Mouse (Mus musculus): ENCODE data around the gene Mybbp1a. TPM values are rescaled to one million over a fixed set of nuclear protein-coding genes. Genes with fewer than 3 reads are reported as not detected.

Mybbp1a gene
- 201 and 283 TPM in 2 replicates for polyA plus RNA-seq (2012)

DNA sequence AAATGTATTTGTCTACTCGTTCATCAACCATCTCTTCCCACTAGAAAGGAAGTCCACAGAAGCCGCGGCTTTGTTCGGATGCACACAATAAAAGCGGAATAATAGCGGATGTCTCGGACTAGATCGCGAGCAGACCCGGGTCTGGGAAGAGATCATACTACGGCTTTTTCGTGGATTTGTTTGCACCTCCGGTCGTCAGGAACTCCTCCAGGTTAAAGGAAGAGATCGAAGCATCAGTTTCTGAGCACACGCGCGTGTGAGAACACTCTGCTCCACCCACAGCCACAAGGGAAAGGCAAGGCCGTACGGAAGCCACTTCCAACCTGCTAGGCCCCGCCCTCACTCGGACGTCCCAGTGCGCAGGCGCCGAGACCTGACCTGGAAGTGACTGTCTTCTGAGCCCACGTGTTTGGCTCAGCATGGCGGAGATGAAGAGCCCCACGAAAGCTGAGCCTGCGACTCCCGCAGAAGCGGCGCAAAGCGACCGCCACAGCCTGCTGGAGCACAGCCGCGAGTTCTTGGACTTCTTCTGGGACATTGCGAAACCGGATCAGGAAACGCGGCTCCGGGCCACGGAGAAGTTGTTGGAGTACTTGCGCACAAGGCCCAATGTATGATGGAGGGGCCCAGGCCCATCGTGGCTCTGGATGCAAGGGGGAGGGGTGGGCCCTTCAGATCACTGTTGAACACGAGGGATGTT, at the start of gene Mybbp1a:
Mybbp1a (plus strand) TSS at position 391 of the 700 bp plus-strand sequence.
- no peak for TF ChIP-seq GATA1 (IDR thresholded peaks at IDR 0.05; ENCODE audit: low read length)

DNA sequence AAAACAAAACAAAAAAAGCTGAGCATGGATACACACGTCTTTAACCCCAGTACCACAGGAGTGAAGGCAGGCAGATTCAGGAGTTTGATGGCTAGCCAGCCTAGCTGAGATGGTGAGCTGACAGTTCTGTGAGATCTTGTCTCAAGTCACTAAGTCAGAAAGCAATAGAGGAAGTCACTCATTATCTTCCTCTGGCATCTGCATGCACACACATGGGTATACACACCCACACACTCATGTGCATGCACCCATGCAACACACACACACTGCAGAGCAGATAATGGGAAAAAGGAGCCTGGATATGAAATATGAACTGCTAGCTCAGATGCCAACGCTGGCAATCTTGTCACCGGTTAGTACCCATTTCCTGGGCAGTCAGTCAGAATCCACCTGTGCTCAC, 47.9 kb upstream of the Mybbp1a start:
- TF ChIP-seq GATA1 (IDR thresholded peaks at IDR 0.05; ENCODE audit: low read length), result no peak

DNA sequence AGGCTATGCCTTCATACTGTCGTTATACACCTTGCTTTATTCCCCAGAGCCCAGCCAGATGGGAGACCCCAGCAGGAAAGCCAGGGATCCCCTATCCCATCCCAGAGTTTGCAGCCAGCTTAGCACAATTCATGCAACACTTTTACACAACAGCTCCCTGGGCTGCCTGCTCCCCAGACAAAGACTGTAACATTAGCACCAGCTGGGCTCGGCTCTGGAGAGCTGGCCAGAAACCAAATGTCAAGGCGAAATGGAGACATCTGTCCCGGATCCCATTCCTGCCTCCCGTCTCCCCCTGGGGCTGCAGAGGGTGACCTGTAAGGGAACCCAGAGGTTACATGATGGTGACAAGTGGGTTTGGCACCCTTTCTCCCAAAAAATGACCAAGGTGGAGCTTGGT, 47.5 kb upstream of the Mybbp1a start:
- no peak for TF ChIP-seq GATA1 (IDR thresholded peaks at IDR 0.05; ENCODE audit: low read length)

DNA sequence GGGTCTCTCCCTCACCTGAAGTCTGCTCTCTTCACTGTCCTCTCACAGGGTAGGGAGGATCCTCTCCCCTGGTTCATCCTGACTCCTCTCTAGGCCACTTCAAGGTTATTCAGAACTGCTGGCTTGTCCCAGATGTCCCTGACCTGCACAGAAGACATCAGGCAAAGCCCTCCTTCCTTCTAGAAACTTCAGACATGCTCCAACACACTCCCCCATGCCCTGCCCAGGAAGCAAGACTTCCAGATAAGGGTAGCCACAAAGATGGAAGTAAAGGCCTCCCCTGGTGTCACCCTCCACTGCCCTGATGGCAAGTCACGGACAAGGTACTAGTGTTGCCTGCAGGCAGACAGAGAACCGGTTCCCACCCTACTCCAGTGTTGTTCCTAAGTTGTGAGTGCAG, 46.5 kb upstream of the Mybbp1a start:
- TF ChIP-seq GATA1 (IDR thresholded peaks at IDR 0.05; ENCODE audit: low read length), result no peak

DNA sequence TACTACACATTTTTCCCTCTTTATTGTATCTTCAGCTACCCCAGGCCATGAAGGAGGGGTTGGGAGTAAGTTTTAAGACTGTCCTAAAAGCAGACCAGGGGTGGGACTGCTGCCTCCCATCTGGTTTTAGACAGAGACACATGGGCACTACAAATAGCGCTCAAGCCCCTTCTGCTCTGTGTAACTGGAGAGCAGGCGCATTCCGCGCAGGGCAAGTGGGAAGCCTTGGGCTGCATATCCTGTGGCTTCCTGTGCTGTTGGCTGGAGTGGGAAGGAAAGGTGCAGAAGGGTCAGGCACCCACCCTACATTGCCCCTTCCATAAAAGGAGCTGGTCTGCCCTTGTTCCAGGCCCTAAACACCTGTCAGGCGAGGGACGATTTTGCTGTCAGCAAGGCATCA, 45.5 kb upstream of the Mybbp1a start:
- no peak for TF ChIP-seq GATA1 (IDR thresholded peaks at IDR 0.05; ENCODE audit: low read length)

DNA sequence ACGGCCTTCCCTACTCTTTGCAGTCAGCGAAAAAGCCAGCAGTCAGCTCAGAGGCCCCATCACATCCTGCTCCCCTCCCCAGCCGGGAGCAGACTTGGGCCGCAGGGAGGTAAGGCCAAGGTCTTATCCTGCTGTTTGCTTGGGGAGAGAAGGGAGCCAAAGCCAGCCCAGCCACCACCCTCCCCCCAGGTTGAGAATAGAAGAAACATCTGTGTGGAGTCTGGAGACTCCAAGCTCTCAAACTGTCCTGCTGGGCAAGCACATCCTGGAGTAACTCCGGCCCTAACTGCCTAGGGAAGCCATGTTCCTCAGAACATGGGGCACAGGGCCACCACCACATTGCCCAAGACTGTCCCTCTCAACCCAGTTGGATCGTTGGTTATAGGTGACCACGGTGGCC, 44.5 kb upstream of the Mybbp1a start:
- TF ChIP-seq GATA1 (IDR thresholded peaks at IDR 0.05; ENCODE audit: low read length), result no peak

DNA sequence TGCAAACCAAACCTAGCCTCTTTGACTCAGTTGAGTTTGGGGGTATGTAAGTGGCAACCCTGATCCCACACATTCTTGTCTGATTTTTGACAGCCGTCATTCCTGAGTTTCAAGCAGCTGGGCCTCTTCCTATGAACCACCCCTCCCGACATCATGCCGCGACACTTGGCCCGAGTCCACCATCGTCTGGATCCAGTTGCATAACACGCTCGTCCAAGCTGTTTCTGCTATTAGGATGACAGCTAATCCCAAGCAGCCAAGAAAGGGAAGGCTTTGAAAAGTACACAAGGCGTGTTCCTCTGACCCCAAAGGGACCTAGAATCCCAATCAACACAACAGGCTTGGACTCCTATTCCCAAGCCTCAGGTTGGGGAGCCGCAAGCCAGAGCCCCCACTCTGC, 44.1 kb upstream of the Mybbp1a start:
- no peak for TF ChIP-seq GATA1 (IDR thresholded peaks at IDR 0.05; ENCODE audit: low read length)

DNA sequence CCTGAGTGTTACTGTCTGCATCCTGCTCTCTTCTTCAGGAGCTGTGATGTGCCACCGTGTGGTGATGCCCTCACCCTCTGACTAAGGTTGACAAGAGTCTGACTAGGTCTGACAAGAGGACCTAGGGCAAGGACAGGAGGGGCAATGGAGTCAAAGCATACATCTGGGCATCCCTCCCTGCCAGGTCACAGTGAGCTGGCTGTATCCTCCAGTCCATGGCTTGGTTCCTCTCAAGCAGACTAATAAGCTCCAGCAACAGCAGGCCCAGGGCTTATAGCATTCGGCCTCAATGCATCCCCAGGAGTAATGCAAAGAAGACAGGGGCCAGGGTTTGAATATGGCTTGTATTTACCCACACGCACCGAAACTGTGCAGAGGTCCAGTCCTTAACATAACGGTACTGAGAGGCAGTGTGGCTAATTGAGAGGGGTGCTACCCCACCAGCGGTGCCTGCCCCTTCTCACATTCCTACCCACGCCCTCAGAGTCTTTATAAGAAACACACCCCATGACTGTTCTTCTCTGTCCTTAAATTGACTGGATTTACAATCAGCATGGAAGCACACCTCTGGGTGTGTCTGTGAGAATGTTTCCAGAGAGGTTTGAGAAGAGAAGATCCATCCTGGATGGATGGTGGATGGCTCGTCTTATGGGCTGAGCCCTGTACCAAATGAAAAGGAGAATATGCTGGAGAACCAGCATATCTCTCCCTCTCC, 43.2 kb upstream of the Mybbp1a start:
- no peak for TF ChIP-seq GATA1 (IDR thresholded peaks at IDR 0.05; ENCODE audit: low read length)

DNA sequence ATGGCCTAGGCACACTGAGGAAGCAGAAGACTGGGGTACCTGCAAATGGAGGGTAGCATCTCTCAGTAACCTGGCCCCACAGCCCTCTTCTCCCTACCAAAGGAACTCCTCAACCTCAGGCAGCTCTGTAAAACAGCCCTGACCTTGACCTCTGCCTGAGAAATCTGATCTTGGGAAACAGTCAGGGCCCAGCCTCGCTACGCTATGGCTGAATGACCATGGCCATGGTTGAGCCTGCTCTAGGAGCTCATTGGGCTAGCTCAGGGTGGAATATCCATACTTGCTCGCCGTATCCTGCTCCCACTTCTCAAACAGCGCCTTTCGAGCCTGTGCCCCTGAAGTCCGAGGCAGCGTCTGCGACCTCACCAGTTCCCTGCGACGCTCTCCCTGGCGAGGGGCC, 40.1 kb upstream of the Mybbp1a start:
- no peak for TF ChIP-seq GATA1 (IDR thresholded peaks at IDR 0.05; ENCODE audit: low read length)

DNA sequence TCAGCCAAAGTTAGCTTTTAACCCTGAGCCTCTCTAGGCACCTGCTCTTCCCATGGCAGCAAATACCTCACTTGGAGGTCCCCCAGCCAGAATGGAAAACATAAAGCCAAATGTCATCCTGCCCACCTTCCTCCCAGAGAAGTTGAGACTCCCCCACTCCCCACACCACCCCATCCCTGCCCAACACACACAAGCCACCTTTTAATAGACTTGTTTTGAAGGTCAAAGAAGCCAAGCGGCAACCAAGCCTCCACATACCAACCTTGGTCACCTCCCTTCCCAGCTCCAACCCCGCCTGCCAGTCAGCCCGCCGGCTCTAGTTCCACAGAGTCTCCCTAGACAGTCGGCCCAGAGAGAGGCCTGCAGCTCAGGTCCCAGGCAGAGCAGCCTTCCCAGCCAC, 39.1 kb upstream of the Mybbp1a start:
- TF ChIP-seq GATA1 (IDR thresholded peaks at IDR 0.05; ENCODE audit: low read length), result no peak

DNA sequence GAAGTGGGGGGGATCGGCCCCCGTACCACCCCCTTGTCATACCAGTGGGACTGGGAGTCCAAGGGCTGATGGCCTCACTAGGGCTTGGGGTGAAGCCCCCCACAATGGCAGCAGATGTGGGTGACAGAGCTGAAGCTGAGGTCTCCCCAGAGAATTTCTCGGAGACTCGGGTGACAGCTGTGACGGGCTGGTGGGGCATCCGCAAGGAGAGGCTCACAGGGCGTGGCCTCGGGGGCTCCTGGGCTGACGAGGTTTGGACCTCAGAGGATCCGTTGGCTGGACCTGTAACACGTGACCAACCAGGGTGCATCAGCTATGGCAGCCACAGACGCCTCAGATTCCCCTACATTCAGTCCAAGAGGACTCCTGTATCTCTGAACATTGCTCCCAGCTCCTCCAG, 38.2 kb upstream of the Mybbp1a start:
- TF ChIP-seq GATA1 (IDR thresholded peaks at IDR 0.05; ENCODE audit: low read length), result no peak

DNA sequence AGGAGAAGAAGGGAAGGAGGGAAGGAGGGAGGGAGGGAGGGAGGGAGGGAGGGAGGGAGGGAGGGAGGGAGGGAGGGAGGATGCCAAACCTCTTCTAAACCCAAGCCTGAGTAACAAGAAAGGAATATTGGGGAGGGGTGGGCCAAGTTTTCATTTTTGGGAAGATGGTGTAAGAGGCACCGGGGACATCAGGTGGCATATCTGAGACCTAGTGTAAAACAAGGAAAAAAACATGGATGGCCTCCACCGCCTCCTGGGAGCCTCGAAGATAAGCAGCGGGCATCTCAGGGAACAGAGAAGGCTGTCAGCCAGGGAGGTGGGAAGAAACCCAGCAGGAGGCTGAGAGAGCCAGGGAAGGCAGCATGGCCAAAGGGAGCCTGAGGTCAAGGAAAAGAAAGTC, 35.6 kb upstream of the Mybbp1a start:
- TF ChIP-seq GATA1 (IDR thresholded peaks at IDR 0.05; ENCODE audit: low read length), result no peak

DNA sequence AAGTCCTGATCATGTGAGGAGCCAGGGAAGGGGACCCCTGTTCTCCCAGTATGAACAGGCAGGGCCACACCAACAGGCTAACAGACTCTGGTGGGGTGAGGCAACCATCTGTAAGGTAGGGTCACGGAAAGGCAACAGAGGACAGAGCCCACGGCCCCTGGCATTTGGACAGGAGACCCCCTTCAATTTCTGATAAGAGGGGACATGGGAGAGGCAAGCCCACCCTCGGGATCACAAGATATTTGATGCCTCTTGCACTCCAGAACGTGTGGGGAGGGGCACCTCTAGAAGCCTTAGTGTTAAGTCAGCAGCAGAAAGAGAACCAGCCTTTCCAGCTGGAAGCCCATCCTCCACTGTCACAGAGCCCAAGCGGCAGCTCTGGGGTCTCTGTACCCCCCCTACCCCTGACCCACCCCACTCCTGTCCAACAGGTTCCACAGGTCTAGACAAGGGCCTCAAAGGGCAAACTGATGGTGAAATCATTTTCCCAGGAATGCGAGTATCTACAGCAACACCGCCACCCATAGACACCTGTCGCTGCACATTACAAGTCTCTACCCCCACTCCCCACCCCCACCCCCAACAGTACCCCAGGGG, 35.0 kb upstream of the Mybbp1a start:
- TF ChIP-seq GATA1 (IDR thresholded peaks at IDR 0.05; ENCODE audit: low read length), result no peak

DNA sequence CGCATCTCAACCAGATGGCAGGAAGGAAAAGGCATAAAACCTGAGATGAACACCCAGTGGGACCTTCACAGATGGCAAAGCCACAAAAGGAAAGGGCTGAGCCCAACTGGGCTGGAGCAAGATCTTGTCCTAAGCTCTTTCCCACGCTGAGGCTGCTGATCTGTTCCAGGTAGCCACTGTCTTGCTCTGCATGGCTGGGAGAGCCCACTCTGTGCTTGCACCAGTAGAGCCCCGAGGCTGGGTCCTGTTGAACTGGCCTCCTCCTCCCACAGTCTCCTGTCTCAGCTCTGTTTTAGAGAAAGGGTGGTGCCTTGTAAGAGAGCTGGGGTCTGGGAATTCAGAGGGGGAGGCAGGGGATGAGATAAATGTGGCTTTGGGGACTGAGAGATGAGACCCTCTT, 34.1 kb upstream of the Mybbp1a start:
- no peak for TF ChIP-seq GATA1 (IDR thresholded peaks at IDR 0.05; ENCODE audit: low read length)

DNA sequence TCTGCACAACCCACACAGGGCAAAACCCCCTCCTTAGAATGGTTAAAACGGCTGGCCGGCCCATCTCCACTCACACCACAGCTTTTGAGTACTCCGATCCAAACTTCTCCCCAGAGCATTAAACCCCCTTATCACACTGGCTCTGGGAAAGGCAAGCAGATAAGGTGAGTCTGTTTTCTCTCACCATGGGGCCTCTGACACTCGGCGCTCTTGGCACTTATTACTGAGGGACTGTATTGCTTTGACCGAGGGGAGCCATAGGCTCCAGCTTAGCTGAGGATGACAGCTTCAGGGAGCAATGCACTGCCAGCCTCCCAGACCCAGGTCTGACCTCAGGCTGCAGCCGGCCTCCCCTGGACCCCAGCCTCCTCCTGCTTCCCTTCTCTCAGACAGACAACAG, 33.6 kb upstream of the Mybbp1a start:
- TF ChIP-seq GATA1 (IDR thresholded peaks at IDR 0.05; ENCODE audit: low read length), result no peak

DNA sequence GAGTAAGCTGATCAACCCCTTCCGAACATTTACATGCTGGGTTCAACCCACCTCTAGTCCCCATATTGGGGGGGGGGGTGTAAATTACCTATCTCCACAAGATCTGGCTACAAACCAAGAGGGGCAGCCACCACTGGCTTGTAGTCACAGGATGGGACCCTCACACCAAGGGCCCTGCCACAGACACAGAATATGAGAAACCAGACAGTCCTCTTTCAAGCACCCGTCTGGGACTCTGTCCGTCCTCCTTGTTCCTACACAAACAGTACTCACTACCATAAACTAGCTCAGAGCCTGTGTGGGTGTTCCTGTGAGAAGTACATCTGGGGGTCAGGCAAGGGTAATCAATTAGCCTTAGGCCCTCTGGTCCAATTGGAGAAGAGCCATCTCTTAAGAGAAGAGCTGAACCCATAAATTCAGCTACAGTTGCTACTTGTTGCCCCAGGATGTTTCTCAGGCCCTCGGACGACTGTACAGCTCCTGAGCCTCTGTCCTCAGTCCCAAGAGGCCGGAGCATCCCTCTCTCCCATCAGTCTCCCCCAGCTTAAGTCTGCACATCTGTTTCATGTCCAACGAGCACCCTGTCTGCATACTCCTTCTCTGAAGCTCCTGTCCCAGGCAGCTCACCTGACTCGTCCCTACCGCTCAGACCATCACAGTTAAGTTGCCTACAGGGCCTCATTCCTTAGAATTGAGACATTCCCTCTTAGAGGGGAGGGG, 32.5 kb upstream of the Mybbp1a start:
- TF ChIP-seq GATA1 (IDR thresholded peaks at IDR 0.05; ENCODE audit: low read length), result no peak
